Mouse (Mus musculus): ENCODE measurements at regions not wholly inside any gene's neighbourhood (a gene's known extent, or its start where the extent isn't known, plus 50 kb on each side); places are given as distances from the start of the nearest gene placed in this dataset.

- WGBS: 38% methylated on average over 6 of the region's 6 CpGs
- no peaks in the 10 kb centered on the region for H3K27me3 ChIP-seq
Observed at GRCm38 (mm10) chr16:75104894-75105293, 481.0 kb downstream of the Lipi start.

GRCm38 (mm10) chr16:75093163-75093562, 492.7 kb downstream of the Lipi start:
- Histone ChIP-seq H3K4me1 (replicated peaks) (peaks cover 31% of the 10 kb centered on the region), H3K4me3 (peak overlapping the region; percentile 36), H3K9ac (peak overlapping the region; percentile 61), H3K9me3 (no peaks in the 10 kb centered on the region), H3K27ac (replicated peaks) (peak overlapping the region; percentile 56; the same call in 1 of the 2 replicates), H3K4me2 (peak overlapping the region; percentile 63), H3K36me3 (no peaks in the 10 kb centered on the region), H3K27me3 (no peaks in the 10 kb centered on the region)
- no peak; the same call in 1 of the 2 replicates for ATAC-seq (ENCODE audit: low read depth)
- WGBS: 30% methylated on average over 6 of the region's 6 CpGs

More at GRCm38 (mm10) chr16:75104894-75105293, 481.0 kb downstream of the Lipi start:
- no peak; the same call in 1 of the 2 replicates for ATAC-seq (ENCODE audit: low read depth)
- H3K9me3 ChIP-seq: no peaks in the 10 kb centered on the region
- H3K27ac ChIP-seq (replicated peaks): no peak overlapping the region
- H3K4me3 ChIP-seq: no peak overlapping the region
- H3K36me3 ChIP-seq: no peaks in the 10 kb centered on the region
- no peak overlapping the region for H3K4me2 ChIP-seq
- H3K4me1 ChIP-seq (replicated peaks): 0 out of 2 replicates have a peak, but pooled peaks cover 9% of the 10 kb centered on the region
- H3K9ac ChIP-seq: no peak overlapping the region

- WGBS: 6% methylated on average over 12 of the region's 12 CpGs
- Histone ChIP-seq H3K4me3 (peak overlapping the region; percentile 36), H3K4me2 (peak overlapping the region; percentile 63), H3K9ac (peak overlapping the region; percentile 61), H3K27me3 (no peaks in the 10 kb centered on the region), H3K27ac (replicated peaks) (peak overlapping the region; percentile 56), H3K36me3 (no peaks in the 10 kb centered on the region), H3K9me3 (no peaks in the 10 kb centered on the region), H3K4me1 (replicated peaks) (peaks cover 31% of the 10 kb centered on the region)
- peak; percentile 56 for ATAC-seq (ENCODE audit: low read depth)
Observed at GRCm38 (mm10) chr16:75092471-75093130, 493.3 kb downstream of the Lipi start.

GRCm38 (mm10) chr16:75091931-75092330, 493.9 kb downstream of the Lipi start:
- Histone ChIP-seq H3K36me3 (no peaks in the 10 kb centered on the region), H3K27ac (replicated peaks) (peak overlapping the region; percentile 7; the same call in 1 of the 2 replicates), H3K4me1 (replicated peaks) (peaks cover 31% of the 10 kb centered on the region), H3K27me3 (no peaks in the 10 kb centered on the region), H3K4me2 (peak overlapping the region; percentile 63), H3K9me3 (no peaks in the 10 kb centered on the region), H3K9ac (peak overlapping the region; percentile 61), H3K4me3 (peak overlapping the region; percentile 36)
- 43% methylated on average over 2 of the region's 2 CpGs for WGBS
- no peak for ATAC-seq (ENCODE audit: low read depth)

GRCm38 (mm10) chr16:75089383-75090035, 496.4 kb downstream of the Lipi start:
- no peaks in the 10 kb centered on the region for H3K9me3 ChIP-seq
- WGBS: 62% methylated on average over 6 of the region's 6 CpGs
- H3K4me3 ChIP-seq: no peak overlapping the region
- no peaks in the 10 kb centered on the region for H3K36me3 ChIP-seq
- H3K27ac ChIP-seq (replicated peaks): no peak overlapping the region
- 0 out of 2 replicates have a peak overlapping the region, but pooled peaks have one; percentile 9 for H3K4me2 ChIP-seq
- H3K27me3 ChIP-seq: no peaks in the 10 kb centered on the region
- ATAC-seq (ENCODE audit: low read depth): no peak
- H3K9ac ChIP-seq: no peak overlapping the region
- H3K4me1 ChIP-seq (replicated peaks): peaks cover 31% of the 10 kb centered on the region

GRCm38 (mm10) chr16:75088701-75089100, 497.2 kb downstream of the Lipi start:
- Histone ChIP-seq H3K4me1 (replicated peaks) (peaks cover 31% of the 10 kb centered on the region), H3K36me3 (no peaks in the 10 kb centered on the region), H3K4me2 (no peak overlapping the region), H3K9ac (no peak overlapping the region), H3K27me3 (no peaks in the 10 kb centered on the region), H3K4me3 (no peak overlapping the region), H3K9me3 (no peaks in the 10 kb centered on the region), H3K27ac (replicated peaks) (no peak overlapping the region)
- 81% methylated on average over 5 of the region's 5 CpGs for WGBS
- ATAC-seq (ENCODE audit: low read depth): no peak

GRCm38 (mm10) chr16:75065281-75065680, 520.6 kb downstream of the Lipi start:
- H3K4me1 ChIP-seq (replicated peaks): no peaks in the 10 kb centered on the region
- 75% methylated on average over 5 of the region's 5 CpGs for WGBS
- H3K27me3 ChIP-seq: no peaks in the 10 kb centered on the region
- no peak for ATAC-seq (ENCODE audit: low read depth)
- no peak overlapping the region for H3K4me3 ChIP-seq
- no peak overlapping the region for H3K27ac ChIP-seq (replicated peaks)
- H3K9me3 ChIP-seq: no peaks in the 10 kb centered on the region
- no peaks in the 10 kb centered on the region for H3K36me3 ChIP-seq
- no peak overlapping the region for H3K4me2 ChIP-seq
- H3K9ac ChIP-seq: no peak overlapping the region

GRCm38 (mm10) chr16:75052953-75053352, 532.9 kb downstream of the Lipi start:
- H3K4me1 ChIP-seq (replicated peaks): no peaks in the 10 kb centered on the region
- no peak overlapping the region for H3K27ac ChIP-seq (replicated peaks)
- H3K4me3 ChIP-seq: no peak overlapping the region
- H3K4me2 ChIP-seq: no peak overlapping the region
- ATAC-seq (ENCODE audit: low read depth): no peak
- no peaks in the 10 kb centered on the region for H3K36me3 ChIP-seq
- H3K9me3 ChIP-seq: no peaks in the 10 kb centered on the region
- H3K27me3 ChIP-seq: no peaks in the 10 kb centered on the region
- no peak overlapping the region for H3K9ac ChIP-seq

GRCm38 (mm10) chr16:75045969-75046368, 539.9 kb downstream of the Lipi start:
- Histone ChIP-seq H3K36me3 (no peaks in the 10 kb centered on the region), H3K4me3 (no peak overlapping the region), H3K27me3 (no peaks in the 10 kb centered on the region), H3K4me2 (no peak overlapping the region), H3K9ac (no peak overlapping the region), H3K4me1 (replicated peaks) (no peaks in the 10 kb centered on the region), H3K9me3 (no peaks in the 10 kb centered on the region), H3K27ac (replicated peaks) (no peak overlapping the region)
- 78% methylated on average over 2 of the region's 2 CpGs for WGBS
- peak; percentile 27; the same call in 1 of the 2 replicates for ATAC-seq (ENCODE audit: low read depth)
